Mouse (Mus musculus) heart, adult 9 months (tissue): ENCODE measurements around the gene Raet1e.
"Not testable (repeated sequence)": the region's sequence is repeated elsewhere in the genome, so short reads cannot be mapped to it uniquely, and the experiment has no call there.

Source experiments
- DNase-seq, 2 experiments: peaks; one replicate each; pipeline ENCODE4 v3.0.0; 2022; ENCODE audit warnings: low spot score in 2 of 2

The Raet1e gene

GRCm38 (mm10) chr10:22273684-22274305, 115.4 kb downstream of the Raet1e start:
- DNase-seq = no peak

GRCm38 (mm10) chr10:22274445-22275057, 116.2 kb downstream of the Raet1e start:
- DNase-seq = no peak

GRCm38 (mm10) chr10:22278468-22278867, 120.1 kb downstream of the Raet1e start:
- not testable (repeated sequence) for DNase-seq

GRCm38 (mm10) chr10:22282816-22283215, 124.4 kb downstream of the Raet1e start:
- no peak for DNase-seq

- DNase-seq = no peak
Observed at GRCm38 (mm10) chr10:22295676-22296075, 137.3 kb downstream of the Raet1e start.

GRCm38 (mm10) chr10:22297033-22297762, 138.8 kb downstream of the Raet1e start:
- DNase-seq = no peak

- no peak for DNase-seq
Observed at GRCm38 (mm10) chr10:22297766-22298461, 139.5 kb downstream of the Raet1e start.

- no peak for DNase-seq
Observed at GRCm38 (mm10) chr10:22299324-22299723, 141.0 kb downstream of the Raet1e start.

GRCm38 (mm10) chr10:22301641-22302040, 143.3 kb downstream of the Raet1e start:
- no peak for DNase-seq

- DNase-seq = peak in 1 of 2 experiments; percentile 2
Observed at GRCm38 (mm10) chr10:22302344-22303057, 144.1 kb downstream of the Raet1e start.

- DNase-seq = no peak
Observed at GRCm38 (mm10) chr10:22303736-22304135, 145.4 kb downstream of the Raet1e start.

- no peak for DNase-seq
Observed at GRCm38 (mm10) chr10:22305801-22306200, 147.4 kb downstream of the Raet1e start.

- peak in 1 of 2 experiments; percentile 7 for DNase-seq
Observed at GRCm38 (mm10) chr10:22306452-22306851, 148.1 kb downstream of the Raet1e start.

- DNase-seq = no peak
Observed at GRCm38 (mm10) chr10:22308221-22308620, 149.9 kb downstream of the Raet1e start.

- no peak for DNase-seq
Observed at GRCm38 (mm10) chr10:22322858-22323257, 164.5 kb downstream of the Raet1e start.

- DNase-seq = not testable (repeated sequence)
Observed at GRCm38 (mm10) chr10:22345721-22346120, 187.4 kb downstream of the Raet1e start.

- not testable (repeated sequence) for DNase-seq
Observed at GRCm38 (mm10) chr10:22353548-22354195, 195.3 kb downstream of the Raet1e start.

GRCm38 (mm10) chr10:22354196-22354574, 195.8 kb downstream of the Raet1e start:
- DNase-seq = not testable (repeated sequence)

- DNase-seq = not testable (repeated sequence)
Observed at GRCm38 (mm10) chr10:22357373-22357772, 199.0 kb downstream of the Raet1e start.

- not testable (repeated sequence) for DNase-seq
Observed at GRCm38 (mm10) chr10:22360252-22360651, 201.9 kb downstream of the Raet1e start, which contains the start of gene Raet1d. Gene Raet1d (plus strand): TSS chr10:22360552.

- not testable (repeated sequence) for DNase-seq
Observed at GRCm38 (mm10) chr10:22360957-22361356, 202.6 kb downstream of the Raet1e start.
